Mouse (Mus musculus) liver, embryonic 16.5 days (tissue): ENCODE results near the gene Soga1. TPM values are rescaled to one million over a fixed set of nuclear protein-coding genes. Genes with fewer than 3 reads are reported as not detected.
A peak's percentile ranks its signal among the peaks of the same experiment; 100 is the strongest.

Experiments
- ATAC-seq: fragments of 200-750 bp; cut with Nextera tagmentation; 2 replicates; pipeline ENCODE4 v1.8.0; 2017; ENCODE audit warnings: low read depth, mild to moderate bottlenecking, moderate number of reproducible peaks, moderate library complexity
- H3K27ac ChIP-seq: fragments of 300-500 bp; sonication (generic); 2 replicates; pipeline ENCODE4 v1.5.1; 2014; ENCODE audit warnings: mild to moderate bottlenecking, low read length
- H3K27me3 ChIP-seq: fragments of 300-500 bp; sonication (generic); 2 replicates; pipeline ENCODE4 v1.6.1; 2014; ENCODE audit warnings: low read depth, low read length, mixed read lengths; ENCODE audit not compliant: control insufficient read depth, insufficient read depth
- H3K36me3 ChIP-seq: fragments of 300-500 bp; sonication (generic); 2 replicates; pipeline ENCODE4 v1.6.1; 2014; ENCODE audit warnings: mild to moderate bottlenecking; ENCODE audit not compliant: control insufficient read depth, insufficient read depth
- H3K4me1 ChIP-seq: fragments of 300-500 bp; sonication (generic); 2 replicates; pipeline ENCODE4 v1.6.1; 2014; ENCODE audit warnings: low read depth, low read length, mixed read lengths; ENCODE audit not compliant: control insufficient read depth
- H3K4me2 ChIP-seq: fragments of 300-500 bp; sonication (generic); 2 replicates; pipeline ENCODE4 v1.6.1; 2014; ENCODE audit warnings: low read depth, low read length, mixed read lengths
- H3K4me3 ChIP-seq: fragments of 300-500 bp; sonication (generic); 2 replicates; pipeline ENCODE4 v1.5.1; 2014; ENCODE audit warnings: low read depth, mild to moderate bottlenecking, low read length
- H3K9ac ChIP-seq: fragments of 300-500 bp; sonication (generic); 2 replicates; pipeline ENCODE4 v1.6.1; 2014; ENCODE audit warnings: low read depth, low read length
- H3K9me3 ChIP-seq: fragments of 300-500 bp; sonication (generic); replicated peaks from 2 replicates; pipeline ENCODE4 v1.6.1; 2016; ENCODE audit warnings: low read length; ENCODE audit not compliant: control insufficient read depth
- WGBS: fragments of 180-500 bp; shearing (Covaris S2); extraction: QIAGEN DNeasy Blood & Tissue Kit; methylation state at CpG from one replicate; pipeline ENCODE4 v1.1.7; 2014; ENCODE audit not compliant: insufficient replicate concordance; 5-methylcytosine and 5-hydroxymethylcytosine counted together
- polyA plus RNA-seq: library from polyadenylated mRNA; unstranded; fragments of >200 nt; fragmentation: Nextera tagmentation; extraction: Ambion mirVana; gene quantifications from 2 replicates; pipeline ENCODE4 v1.2.1, GENCODE M21; 2015

The Soga1 gene
- polyA plus RNA-seq, 1 experiment from 2014 or later = 1.8 TPM

DNA sequence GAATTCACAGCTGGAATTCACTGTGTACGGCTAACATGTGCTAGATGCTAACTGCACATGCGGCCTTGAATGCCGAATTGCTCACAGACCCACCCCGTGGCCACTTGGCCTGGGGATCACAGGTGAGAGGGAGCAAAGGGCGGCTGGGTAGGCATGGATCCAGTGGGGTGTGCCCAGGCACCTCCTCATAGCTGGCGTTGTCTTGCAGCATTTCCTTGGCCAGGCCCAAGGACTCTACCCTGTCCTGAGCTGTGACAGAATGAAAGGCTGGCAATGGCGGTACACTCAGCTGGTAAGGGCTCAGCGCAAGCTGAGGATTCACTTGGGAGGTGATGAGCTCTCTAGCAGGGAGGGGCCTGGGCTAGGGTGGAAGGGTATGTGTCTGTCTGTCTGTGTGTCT, 7.7 kb upstream of the Soga1 start, which contains the start of gene Tldc2:
Gene Tldc2 (plus strand): TSS at position 260 of the 400 bp plus-strand sequence.
- Histone ChIP-seq H3K4me1 (no peaks in the 10 kb centered on the region; the same call in 1 of the 2 replicates), H3K27me3 (peaks cover 5% of the 10 kb centered on the region; the same call in 1 of the 2 replicates), H3K9me3 (no peaks in the 10 kb centered on the region), H3K4me3 (no peak within 1 kb of the TSS), H3K27ac (no peak within 1 kb of the TSS), H3K9ac (no peak within 1 kb of the TSS), H3K4me2 (no peak within 1 kb of the TSS), H3K36me3 (no peaks in the 10 kb centered on the region)
- no peak for ATAC-seq
- WGBS = 70% methylated on average over 8 of the region's 8 CpGs

GRCm38 (mm10) chr2:157084831-157085585, 6.0 kb upstream of the Soga1 start:
- H3K4me3 ChIP-seq = no peak overlapping the region
- no peaks in the 10 kb centered on the region for H3K36me3 ChIP-seq
- H3K4me1 ChIP-seq = no peaks in the 10 kb centered on the region; the same call in 1 of the 2 replicates
- H3K9ac ChIP-seq = no peak overlapping the region
- peaks cover 22% of the 10 kb centered on the region for H3K27me3 ChIP-seq
- no peaks in the 10 kb centered on the region for H3K9me3 ChIP-seq
- no peak overlapping the region for H3K27ac ChIP-seq
- no peak overlapping the region for H3K4me2 ChIP-seq
- no peak for ATAC-seq
- WGBS = 66% methylated on average over 7 of the region's 7 CpGs

DNA sequence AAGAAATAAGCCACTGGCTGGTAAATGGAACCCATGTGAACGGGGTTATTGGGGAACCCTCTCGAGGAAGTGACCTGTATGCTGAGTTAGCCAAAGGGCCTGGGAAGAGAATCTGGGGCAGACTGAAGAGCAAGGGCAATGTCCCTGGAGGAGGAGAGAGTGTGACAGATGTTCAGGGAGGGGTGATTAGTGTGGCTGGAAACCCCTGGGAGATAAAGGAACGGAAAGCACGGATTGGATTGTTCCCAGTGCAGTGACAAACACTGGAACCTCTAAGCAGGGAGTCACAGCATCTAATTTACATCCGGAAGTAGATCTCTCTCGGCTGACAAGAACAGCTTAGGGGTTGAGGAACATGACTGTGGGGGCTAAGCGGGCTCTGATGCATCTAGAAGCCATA, 2.9 kb upstream of the Soga1 start:
- H3K9ac ChIP-seq = no peak overlapping the region
- peaks cover 53% of the 10 kb centered on the region for H3K27me3 ChIP-seq
- no peaks in the 10 kb centered on the region for H3K9me3 ChIP-seq
- WGBS = 20% methylated on average over 7 of the region's 7 CpGs
- no peaks in the 10 kb centered on the region for H3K36me3 ChIP-seq
- ATAC-seq = no peak
- no peak overlapping the region for H3K4me2 ChIP-seq
- no peaks in the 10 kb centered on the region; the same call in none of the 2 replicates for H3K4me1 ChIP-seq
- no peak overlapping the region for H3K4me3 ChIP-seq
- no peak overlapping the region for H3K27ac ChIP-seq

DNA sequence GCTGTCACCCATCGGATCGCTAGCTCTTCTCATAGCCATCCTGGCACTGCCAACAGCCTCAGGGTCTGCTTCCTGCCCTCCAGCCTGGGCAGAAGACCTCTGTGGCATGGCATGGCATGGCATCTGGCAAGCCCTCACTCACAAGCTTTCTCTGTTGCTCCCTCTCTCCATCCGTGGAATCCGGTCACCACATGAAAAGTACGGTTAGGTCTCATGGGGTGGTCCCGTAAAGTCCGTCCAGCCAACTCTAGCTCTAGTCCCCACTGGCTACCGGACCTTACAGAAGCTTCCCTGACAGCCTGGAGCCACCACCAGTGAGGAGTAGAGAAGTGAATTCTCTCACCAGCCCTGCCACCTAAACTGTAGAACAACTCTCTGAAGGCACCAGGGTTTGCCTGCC, 2.3 kb upstream of the Soga1 start:
- Histone ChIP-seq H3K4me2 (no peak overlapping the region), H3K9me3 (no peaks in the 10 kb centered on the region), H3K9ac (no peak overlapping the region), H3K36me3 (no peaks in the 10 kb centered on the region), H3K4me1 (peaks cover 2% of the 10 kb centered on the region), H3K4me3 (no peak overlapping the region), H3K27ac (no peak overlapping the region), H3K27me3 (peaks cover 57% of the 10 kb centered on the region)
- ATAC-seq = no peak
- WGBS = 72% methylated on average over 8 of the region's 8 CpGs

GRCm38 (mm10) chr2:157079701-157080180, 687 bp upstream of the Soga1 start:
- Histone ChIP-seq H3K4me3 (peak overlapping the region; percentile 61), H3K27ac (no peak overlapping the region), H3K36me3 (no peaks in the 10 kb centered on the region), H3K4me2 (peak overlapping the region; percentile 66), H3K4me1 (peaks cover 6% of the 10 kb centered on the region), H3K27me3 (peaks cover 58% of the 10 kb centered on the region), H3K9ac (peak overlapping the region; percentile 16; the same call in 1 of the 2 replicates), H3K9me3 (no peaks in the 10 kb centered on the region)
- ATAC-seq = no peak
- WGBS = 12% methylated on average over 16 of the region's 16 CpGs

- WGBS = 1% methylated on average over 56 of the region's 79 CpGs
- Histone ChIP-seq H3K9ac (peak overlapping the region; percentile 52), H3K9me3 (no peaks in the 10 kb centered on the region), H3K4me3 (peak overlapping the region; percentile 61), H3K27ac (no peak overlapping the region; the same call in none of the 2 replicates), H3K27me3 (peaks cover 58% of the 10 kb centered on the region), H3K36me3 (no peaks in the 10 kb centered on the region), H3K4me1 (peaks cover 6% of the 10 kb centered on the region), H3K4me2 (peak overlapping the region; percentile 66)
- ATAC-seq = no peak
Observed at GRCm38 (mm10) chr2:157078059-157078792, 828 bp downstream of the Soga1 start.

DNA sequence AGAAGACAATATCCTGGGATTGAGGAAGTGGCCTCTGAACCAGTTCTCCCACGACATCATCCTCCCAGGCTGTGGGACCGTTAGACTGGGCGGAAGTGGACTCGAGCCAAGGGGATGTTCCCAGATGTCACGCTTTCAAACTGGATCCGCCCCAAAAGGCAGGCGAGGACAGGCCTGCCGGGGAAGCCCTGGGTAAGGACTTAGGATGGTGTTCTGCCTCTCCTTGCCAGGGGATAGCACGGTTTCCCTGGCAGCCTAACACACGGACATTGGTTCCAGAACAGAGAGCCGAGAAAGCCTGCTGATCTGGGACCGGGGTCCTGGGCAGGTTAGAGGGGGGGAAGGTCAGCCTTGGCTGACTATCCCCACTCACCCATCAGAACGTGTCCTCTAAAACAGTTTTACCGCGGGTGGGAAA, 1.4 kb downstream of the Soga1 start:
- Histone ChIP-seq H3K9ac (peak overlapping the region; percentile 52), H3K36me3 (no peaks in the 10 kb centered on the region), H3K4me2 (peak overlapping the region; percentile 66), H3K4me3 (peak overlapping the region; percentile 61), H3K27me3 (peaks cover 58% of the 10 kb centered on the region), H3K9me3 (no peaks in the 10 kb centered on the region), H3K27ac (no peak overlapping the region; the same call in 1 of the 2 replicates), H3K4me1 (peaks cover 6% of the 10 kb centered on the region)
- WGBS = 11% methylated on average over 15 of the region's 15 CpGs
- ATAC-seq = peak; percentile 42

- no peak for ATAC-seq
- no peak overlapping the region for H3K27ac ChIP-seq
- no peaks in the 10 kb centered on the region for H3K36me3 ChIP-seq
- H3K27me3 ChIP-seq = peaks cover 53% of the 10 kb centered on the region
- H3K4me1 ChIP-seq = peaks cover 7% of the 10 kb centered on the region
- no peaks in the 10 kb centered on the region for H3K9me3 ChIP-seq
- no peak overlapping the region; the same call in 1 of the 2 replicates for H3K9ac ChIP-seq
- 40% methylated on average over 5 of the region's 5 CpGs for WGBS
- peak overlapping the region; percentile 61 for H3K4me3 ChIP-seq
- H3K4me2 ChIP-seq = peak overlapping the region; percentile 66
Observed at GRCm38 (mm10) chr2:157077160-157077559, 1.9 kb downstream of the Soga1 start.
